Mouse (Mus musculus) kidney, postnatal 25 days (tissue): ENCODE measurements around the gene Cyren.
A peak's percentile ranks its signal among the peaks of the same experiment; 100 is the strongest.

Experiments used
- DNase-seq, 2 experiments: peaks; one replicate each; pipeline ENCODE4 v3.0.0; 2021; ENCODE audit warnings: mixed read lengths in 2 of 2

Cyren gene

GRCm38 (mm10) chr6:34899127-34899526 lies 21.3 kb upstream of the Cyren start:
- DNase-seq = peak; percentile 77 to 88

- DNase-seq = no peak
These were observed 18.4 kb upstream of the Cyren start for GRCm38 (mm10) chr6:34896168-34896780.

- DNase-seq = no peak
These were observed 17.7 kb upstream of the Cyren start for GRCm38 (mm10) chr6:34895569-34895968.

- no peak for DNase-seq
These were observed 11.3 kb upstream of the Cyren start for GRCm38 (mm10) chr6:34889185-34889584.

- no peak for DNase-seq
These were observed 9.4 kb upstream of the Cyren start for GRCm38 (mm10) chr6:34887131-34887850.

GRCm38 (mm10) chr6:34884724-34885123 lies 6.9 kb upstream of the Cyren start:
- no peak for DNase-seq

GRCm38 (mm10) chr6:34879911-34880475 lies 2.1 kb upstream of the Cyren start:
- peak; percentile 74 to 79 for DNase-seq

- DNase-seq = no peak
These were observed 1.4 kb upstream of the Cyren start for GRCm38 (mm10) chr6:34879101-34879740.

GRCm38 (mm10) chr6:34876835-34877156 lies 1.1 kb downstream of the Cyren start:
- no peak for DNase-seq

GRCm38 (mm10) chr6:34875966-34876834 lies 1.7 kb downstream of the Cyren start:
- peak; percentile 14 to 17 for DNase-seq

- DNase-seq = peak; percentile 43 to 56
These were observed 2.5 kb downstream of the Cyren start for GRCm38 (mm10) chr6:34875268-34875761.

GRCm38 (mm10) chr6:34874101-34874921 lies 3.5 kb downstream of the Cyren start:
- peak; percentile 81 to 93 for DNase-seq

- DNase-seq = no peak
These were observed 5.0 kb downstream of the Cyren start for GRCm38 (mm10) chr6:34872871-34873270.

GRCm38 (mm10) chr6:34871929-34872328 lies 5.9 kb downstream of the Cyren start:
- DNase-seq = no peak

- DNase-seq = no peak
These were observed 7.1 kb downstream of the Cyren start for GRCm38 (mm10) chr6:34870724-34871123.

GRCm38 (mm10) chr6:34870136-34870535 lies 7.7 kb downstream of the Cyren start:
- DNase-seq = no peak

- DNase-seq = peak; percentile 52 to 64
These were observed 8.5 kb downstream of the Cyren start for GRCm38 (mm10) chr6:34869225-34869915.

GRCm38 (mm10) chr6:34868507-34869217 lies 9.2 kb downstream of the Cyren start:
- DNase-seq = peak in 1 of 2 experiments; percentile 35

- no peak for DNase-seq
These were observed 9.9 kb downstream of the Cyren start for GRCm38 (mm10) chr6:34867995-34868350.

- no peak for DNase-seq
These were observed 10.4 kb downstream of the Cyren start for GRCm38 (mm10) chr6:34867301-34867994.
